Mouse (Mus musculus) megakaryocyte, embryonic 14.5 days (primary cell): ENCODE measurements around the gene Cep128.

Experiments used
- FLI1 ChIP-seq: IDR thresholded peaks from 2 replicates; pipeline ENCODE4 v1.6.1; 2012; ENCODE audit warnings: low read length, inconsistent platforms, mixed read lengths
- GATA1 ChIP-seq: IDR thresholded peaks from 3 replicates; pipeline ENCODE4 v1.6.1; 2012; ENCODE audit warnings: mixed read lengths, low read length, inconsistent platforms, borderline replicate concordance

DNA sequence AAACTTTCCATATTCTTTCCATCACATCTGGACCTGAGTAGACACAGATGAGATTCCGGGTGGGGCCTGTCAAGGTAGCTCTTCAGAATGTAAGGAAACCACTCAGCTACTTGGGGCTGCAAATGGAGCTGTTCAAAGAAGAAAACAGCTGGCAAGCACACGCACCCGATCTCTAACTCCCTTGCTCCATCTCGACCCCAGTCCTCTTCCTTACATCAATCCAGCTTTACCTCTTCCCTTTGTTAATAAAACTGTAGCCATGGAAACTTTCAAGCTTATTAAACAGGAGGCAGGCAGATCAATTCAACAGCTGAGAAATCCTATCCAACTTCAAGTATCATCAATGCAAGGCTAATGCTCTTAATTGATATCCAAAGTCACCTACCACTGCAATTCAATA, 195.1 kb downstream of the Cep128 start:
- TF ChIP-seq GATA1 (no peak), FLI1 (no peak)
